ENCODE assay signal across 25 mouse cellular contexts in the genomic region with DNA sequence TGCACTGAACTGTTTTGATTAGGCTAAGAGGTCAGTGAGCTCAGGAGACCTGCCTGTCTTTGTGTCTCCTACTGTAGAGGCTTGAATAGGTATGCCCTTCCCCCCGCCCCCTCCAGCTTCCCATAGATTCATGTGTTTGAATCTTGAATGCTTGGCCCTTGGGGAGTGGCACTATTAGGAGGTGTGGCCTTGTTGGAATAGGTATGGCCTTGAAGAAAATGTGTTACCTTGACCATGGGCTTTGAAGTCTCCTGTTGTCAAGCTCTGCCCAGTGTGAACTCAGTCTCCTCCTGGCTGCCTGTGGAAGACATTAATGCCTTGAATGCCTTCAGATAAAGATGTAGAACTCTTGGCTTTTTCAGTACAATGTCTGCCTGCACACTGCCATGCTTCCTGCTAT.
"Had no signal": no experiment of that assay in that cellular context is flagged by ENCODE, and none has a peak within 500 bp of the region (broad histone marks: within the 10 kb centered on the region; RNA-seq: fewer than 3 reads in every experiment).

No protein-coding gene starts in this region.

- H3K4me1 ChIP-seq: heart, embryonic 10.5 days; heart, embryonic 13.5 days; heart, embryonic 15.5 days; hindbrain, embryonic 13.5 days; hindbrain, embryonic 15.5 days; kidney, embryonic 15.5 days; limb, embryonic 13.5 days; limb, embryonic 15.5 days; liver, embryonic 12.5 days had no signal

- H3K4me2 ChIP-seq: heart, embryonic 13.5 days; heart, embryonic 15.5 days; hindbrain, embryonic 13.5 days; hindbrain, embryonic 15.5 days; kidney, embryonic 15.5 days; limb, embryonic 13.5 days; limb, embryonic 15.5 days; liver, embryonic 12.5 days had no signal

- H3K27me3 ChIP-seq: heart, embryonic 13.5 days; heart, embryonic 15.5 days; hindbrain, embryonic 13.5 days; hindbrain, embryonic 15.5 days; kidney, embryonic 15.5 days; limb, embryonic 13.5 days; limb, embryonic 15.5 days had no signal

- H3K9ac ChIP-seq: heart, embryonic 13.5 days; heart, embryonic 15.5 days; hindbrain, embryonic 13.5 days; hindbrain, embryonic 15.5 days; kidney, embryonic 15.5 days; limb, embryonic 13.5 days; limb, embryonic 15.5 days; liver, embryonic 12.5 days; liver, embryonic 14.5 days had no signal

- DNase-seq: gastrocnemius, postnatal 10 days; gastrocnemius, postnatal 25 days; heart, postnatal 14 days; heart, postnatal 36 days; kidney, adult 11 months; kidney, adult 2 months; kidney, adult 9 months; kidney, postnatal 14 days; kidney, postnatal 36 days; layer of hippocampus, adult 9-11 months; layer of hippocampus, postnatal 36 days; left cerebral cortex, postnatal 4 days had no signal

- H3K36me3 ChIP-seq: heart, embryonic 10.5 days; heart, embryonic 13.5 days; heart, embryonic 15.5 days; hindbrain, embryonic 13.5 days; hindbrain, embryonic 15.5 days; kidney, embryonic 15.5 days; limb, embryonic 13.5 days; limb, embryonic 15.5 days; liver, embryonic 12.5 days had no signal

- H3K27ac ChIP-seq: heart, embryonic 10.5 days; heart, embryonic 13.5 days; heart, embryonic 15.5 days; hindbrain, embryonic 13.5 days; hindbrain, embryonic 15.5 days; hindbrain, postnatal 0 days; kidney, embryonic 15.5 days; kidney, postnatal 0 days; limb, embryonic 13.5 days; limb, embryonic 15.5 days; liver, embryonic 12.5 days; liver, embryonic 14.5 days had no signal

- ATAC-seq: hindbrain, postnatal 0 days; intestine, embryonic 16.5 days; liver, embryonic 12.5 days had no signal

- H3K9me3 ChIP-seq: heart, embryonic 10.5 days; heart, embryonic 13.5 days; heart, embryonic 15.5 days; hindbrain, embryonic 13.5 days; hindbrain, embryonic 15.5 days; kidney, embryonic 15.5 days; limb, embryonic 13.5 days; limb, embryonic 15.5 days; liver, embryonic 12.5 days had no signal

- H3K4me3 ChIP-seq: heart, embryonic 10.5 days; heart, embryonic 13.5 days; heart, embryonic 15.5 days; hindbrain, embryonic 13.5 days; hindbrain, embryonic 15.5 days; kidney, embryonic 15.5 days; limb, embryonic 13.5 days; limb, embryonic 15.5 days; liver, embryonic 12.5 days had no signal
